ENCODE assay signal across 8 mouse cellular contexts in genomic region chr8:80314826-80315225, GRCm38 (mm10).
DNase-seq lines count a peak whose midpoint lies in the region; ATAC-seq and TF ChIP-seq lines count a peak whose summit lies in the region.

No protein-coding gene starts in this region.

- peak; percentile 11 to 17 for DNase-seq in cerebellum, adult 2 months
- peak; percentile 77 for DNase-seq in CH12.LX (ENCODE audit: extremely low read depth)
- peak; percentile 15 for DNase-seq in right cerebral cortex, postnatal 14 days
- no peak for DNase-seq in thymus, postnatal 25 days

- H3K27ac ChIP-seq in cerebellum, adult 2 months (ENCODE audit: insufficient read depth, low read length): no peak overlapping the region
- no peak overlapping the region for H3K27ac ChIP-seq in CH12.LX (ENCODE audit: insufficient read depth, low read depth)
- H3K27ac ChIP-seq in forebrain, embryonic 16.5 days (ENCODE audit: low read length): no peak overlapping the region
- H3K27ac ChIP-seq in kidney, embryonic 15.5 days: peak overlapping the region; percentile 76
- peak overlapping the region; percentile 46 for H3K27ac ChIP-seq in macrophage

- in situ Hi-C loops in CH12.LX (cut with MboI; ENCODE audit: low pct_ligation_motif_present, low pct_unique_long_range_greater_than_20kb, low sequenced_read_pairs): no loop called here

- no peak for TF ChIP-seq POLR2A in cerebellum, adult 2 months (IDR thresholded peaks at IDR 0.05; ENCODE audit: borderline replicate concordance, insufficient read depth, low read length)
- no peak for TF ChIP-seq POLR2A in CH12.LX (IDR thresholded peaks at IDR 0.05; ENCODE audit: low read depth, low read length)

- no peak overlapping the region for H3K4me2 ChIP-seq in CH12.LX (ENCODE audit: insufficient read depth, low read depth, poor library complexity, severe bottlenecking)
- H3K4me2 ChIP-seq in forebrain, embryonic 16.5 days (ENCODE audit: low read length): peak overlapping the region; percentile 70
- peak overlapping the region; percentile 60 for H3K4me2 ChIP-seq in kidney, embryonic 15.5 days

- H3K9ac ChIP-seq in CH12.LX (ENCODE audit: insufficient read depth, low read depth): no peak overlapping the region
- peak overlapping the region; percentile 60 for H3K9ac ChIP-seq in forebrain, embryonic 16.5 days (replicated peaks; ENCODE audit: low read depth, low read length)
- no peak overlapping the region for H3K9ac ChIP-seq in kidney, embryonic 15.5 days

- no peak for TF ChIP-seq CTCF in cerebellum, adult 2 months (IDR thresholded peaks at IDR 0.05; ENCODE audit: borderline replicate concordance, insufficient read depth, low read depth, low read length)
- no peak for TF ChIP-seq CTCF in CH12.LX (conservative IDR thresholded peaks at IDR 0.05 in 1 of 2, IDR thresholded peaks at IDR 0.05 in 1 of 2; ENCODE audit: low read depth in 2 of 2, low read length in 2 of 2)

- 5% methylated on average over 7 of the region's 7 CpGs for WGBS in cerebellum, adult 2 months
- 2% methylated on average over 7 of the region's 7 CpGs for WGBS in forebrain, embryonic 16.5 days
- WGBS in kidney, embryonic 15.5 days: 3% methylated on average over 7 of the region's 7 CpGs
- WGBS in macrophage (ENCODE audit: missing documents): 0% methylated on average over 7 of the region's 7 CpGs

- no peak for TF ChIP-seq RAD21 in CH12.LX (IDR thresholded peaks at IDR 0.05; ENCODE audit: low read depth, low read length)

- no peaks in the 10 kb centered on the region for H3K36me3 ChIP-seq in CH12.LX (replicated peaks in 1 of 2; ENCODE audit: control insufficient read depth in 1 of 2, insufficient read depth in 1 of 2, low read length in 1 of 2)
- no peaks in the 10 kb centered on the region for H3K36me3 ChIP-seq in forebrain, embryonic 16.5 days (ENCODE audit: control insufficient read depth, insufficient read depth)
- H3K36me3 ChIP-seq in kidney, embryonic 15.5 days: no peaks in the 10 kb centered on the region
- H3K36me3 ChIP-seq in macrophage (ENCODE audit: inconsistent target): no peaks in the 10 kb centered on the region

- no peaks in the 10 kb centered on the region for H3K9me3 ChIP-seq in CH12.LX (replicated peaks; ENCODE audit: low read length)
- H3K9me3 ChIP-seq in forebrain, embryonic 16.5 days (ENCODE audit: control insufficient read depth, low read length): no peaks in the 10 kb centered on the region
- no peaks in the 10 kb centered on the region for H3K9me3 ChIP-seq in kidney, embryonic 15.5 days (replicated peaks)

- no peaks in the 10 kb centered on the region for H3K27me3 ChIP-seq in cerebellum, adult 2 months (ENCODE audit: control insufficient read depth, insufficient read depth, low read length)
- no peaks in the 10 kb centered on the region for H3K27me3 ChIP-seq in CH12.LX (replicated peaks)
- no peaks in the 10 kb centered on the region for H3K27me3 ChIP-seq in forebrain, embryonic 16.5 days (replicated peaks; ENCODE audit: control insufficient read depth, insufficient read depth, low read length)
- H3K27me3 ChIP-seq in kidney, embryonic 15.5 days: peaks cover 18% of the 10 kb centered on the region

- peak; percentile 77 for TF ChIP-seq EP300 in CH12.LX (IDR thresholded peaks at IDR 0.05; ENCODE audit: low read length)

- H3K4me1 ChIP-seq in cerebellum, adult 2 months (ENCODE audit: control insufficient read depth, insufficient read depth, low read length): no peaks in the 10 kb centered on the region
- H3K4me1 ChIP-seq in CH12.LX (ENCODE audit: control insufficient read depth in 1 of 2, insufficient read depth in 2 of 2): peaks cover 0 to 22% of the 10 kb centered on the region in 2 experiments; a peak in 2 of 4 replicates
- peaks cover 16% of the 10 kb centered on the region for H3K4me1 ChIP-seq in forebrain, embryonic 16.5 days (replicated peaks; ENCODE audit: control insufficient read depth, insufficient read depth, low read length)
- H3K4me1 ChIP-seq in kidney, embryonic 15.5 days: peaks cover 33% of the 10 kb centered on the region

- peak overlapping the region; percentile 4 for H3K4me3 ChIP-seq in cerebellum, adult 2 months (replicated peaks; ENCODE audit: insufficient read depth, low read depth, low read length)
- no peak overlapping the region for H3K4me3 ChIP-seq in CH12.LX (replicated peaks in 1 of 3; ENCODE audit: low read depth in 2 of 3, low read length in 2 of 3, poor library complexity in 1 of 3)
- peak overlapping the region; percentile 40 for H3K4me3 ChIP-seq in forebrain, embryonic 16.5 days (replicated peaks; ENCODE audit: low read length)
- 0 out of 2 replicates have a peak overlapping the region, but pooled peaks have one; percentile 25 for H3K4me3 ChIP-seq in kidney, embryonic 15.5 days (replicated peaks)
- H3K4me3 ChIP-seq in macrophage (ENCODE audit: inconsistent target): no peak overlapping the region

- H3K79me2 ChIP-seq in CH12.LX (replicated peaks; ENCODE audit: control insufficient read depth, extremely low read depth, insufficient read depth, poor library complexity, severe bottlenecking) (no peaks in the 10 kb centered on the region), macrophage (ENCODE audit: inconsistent target) (no peaks in the 10 kb centered on the region)

- dilution Hi-C loops in CH12.LX (cut with MboI; ENCODE audit: extremely low pct_ligation_motif_present, extremely low pct_unique_long_range_greater_than_20kb, low sequenced_read_pairs): no loop called here

- no peak for ATAC-seq in cerebellum, adult (ENCODE audit: insufficient number of reproducible peaks, low FRiP score, low TSS enrichment)
- peak; percentile 78 for ATAC-seq in forebrain, embryonic 16.5 days
- peak; percentile 84 for ATAC-seq in kidney, embryonic 15.5 days (replicated peaks; ENCODE audit: low FRiP score)

TF ChIP-seq in CH12.LX, 34 proteins besides CTCF, POLR2A, EP300 and RAD21:
- 0 out of 2 replicates have a peak, but pooled peaks have one; percentile 20 for TF ChIP-seq ETS1 (conservative IDR thresholded peaks at IDR 0.05; ENCODE audit: low read depth, low read length)
- TF ChIP-seq BHLHE40 (IDR thresholded peaks at IDR 0.05; ENCODE audit: low read depth, low read length): peak; percentile 68
- no peak for TF ChIP-seq NRF1 (IDR thresholded peaks at IDR 0.05; ENCODE audit: low read depth, low read length)
- no peak for TF ChIP-seq POLR2AphosphoS2 (IDR thresholded peaks at IDR 0.05; ENCODE audit: low read depth, low read length)
- peak; percentile 79 for TF ChIP-seq JUND (conservative IDR thresholded peaks at IDR 0.05; ENCODE audit: low read depth, low read length)
- TF ChIP-seq USF1 (IDR thresholded peaks at IDR 0.05; ENCODE audit: low read depth, low read length): no peak
- TF ChIP-seq ELF1 (IDR thresholded peaks at IDR 0.05; ENCODE audit: low read depth, low read length): no peak
- TF ChIP-seq TCF12 (IDR thresholded peaks at IDR 0.05; ENCODE audit: low read depth, low read length): 0 out of 2 replicates have a peak, but pooled peaks have one; percentile 19
- no peak for TF ChIP-seq ZKSCAN1 (IDR thresholded peaks at IDR 0.05; ENCODE audit: borderline replicate concordance, low read depth, low read length)
- no peak for TF ChIP-seq MXI1 (IDR thresholded peaks at IDR 0.05; ENCODE audit: low read depth, low read length)
- no peak for TF ChIP-seq MYC (IDR thresholded peaks at IDR 0.05; ENCODE audit: low read depth, low read length)
- no peak for TF ChIP-seq MAX (IDR thresholded peaks at IDR 0.05; ENCODE audit: low read length)
- no peak for TF ChIP-seq NELFE (IDR thresholded peaks at IDR 0.05; ENCODE audit: low read depth, low read length)
- no peak for TF ChIP-seq MAZ (IDR thresholded peaks at IDR 0.05; ENCODE audit: low read depth, low read length)
- 0 out of 2 replicates have a peak, but pooled peaks have one; percentile 51 for TF ChIP-seq MAFK (IDR thresholded peaks at IDR 0.05; ENCODE audit: insufficient replicate concordance, low read length)
- TF ChIP-seq UBTF (IDR thresholded peaks at IDR 0.05; ENCODE audit: low read depth, low read length): no peak
- TF ChIP-seq ZC3H11A (IDR thresholded peaks at IDR 0.05; ENCODE audit: low read depth, low read length): no peak
- TF ChIP-seq TBP (conservative IDR thresholded peaks at IDR 0.05; ENCODE audit: low read depth, low read length): no peak
- no peak for TF ChIP-seq ZMIZ1 (IDR thresholded peaks at IDR 0.05; ENCODE audit: low read depth, low read length)
- TF ChIP-seq SIN3A (IDR thresholded peaks at IDR 0.05; ENCODE audit: low read length): no peak
- TF ChIP-seq KAT2A (IDR thresholded peaks at IDR 0.05; ENCODE audit: insufficient replicate concordance, low read length): no peak
- TF ChIP-seq PAX5 (IDR thresholded peaks at IDR 0.05; ENCODE audit: low read length): no peak
- TF ChIP-seq JUN (IDR thresholded peaks at IDR 0.05; ENCODE audit: insufficient read depth, low read depth, low read length): peak; percentile 58; the same call in 1 of the 2 replicates
- TF ChIP-seq USF2 (conservative IDR thresholded peaks at IDR 0.05; ENCODE audit: low read depth, low read length): no peak
- TF ChIP-seq GABPA (IDR thresholded peaks at IDR 0.05; ENCODE audit: insufficient replicate concordance, low read depth, low read length): no peak
- no peak for TF ChIP-seq CHD2 (IDR thresholded peaks at IDR 0.05; ENCODE audit: low read length)
- TF ChIP-seq E2F4 (IDR thresholded peaks at IDR 0.05; ENCODE audit: insufficient replicate concordance, low read depth, low read length): no peak
- no peak for TF ChIP-seq CHD1 (IDR thresholded peaks at IDR 0.05; ENCODE audit: low read depth, low read length)
- TF ChIP-seq ZNF384 (IDR thresholded peaks at IDR 0.05; ENCODE audit: low read depth, low read length): no peak
- peak; percentile 82 for TF ChIP-seq IRF4 (IDR thresholded peaks at IDR 0.05; ENCODE audit: low read depth, low read length)
- no peak for TF ChIP-seq MEF2A (IDR thresholded peaks at IDR 0.05; ENCODE audit: borderline replicate concordance, low read depth, low read length)
- 0 out of 2 replicates have a peak, but pooled peaks have one; percentile 23 for TF ChIP-seq RCOR1 (conservative IDR thresholded peaks at IDR 0.05; ENCODE audit: low read depth, low read length)
- no peak for TF ChIP-seq SMC3 (IDR thresholded peaks at IDR 0.05; ENCODE audit: low read depth, low read length)
- TF ChIP-seq HCFC1 (IDR thresholded peaks at IDR 0.05; ENCODE audit: low read depth, low read length): no peak

Comparison
In these comparisons a context has a peak if more than half of its experiments do, and no peak if none do; other contexts are left out.
1. H3K27ac ChIP-seq: peak in kidney, embryonic 15.5 days (single experiment) and macrophage (single experiment); none in cerebellum, adult 2 months (single experiment), CH12.LX (single experiment) and forebrain, embryonic 16.5 days (single experiment).
2. H3K4me3 ChIP-seq: peak in cerebellum, adult 2 months (single experiment), forebrain, embryonic 16.5 days (single experiment) and kidney, embryonic 15.5 days (single experiment); none in CH12.LX (0 of 3) and macrophage (single experiment).